ENCODE assay signal across 11 mouse cellular contexts in the genomic region with DNA sequence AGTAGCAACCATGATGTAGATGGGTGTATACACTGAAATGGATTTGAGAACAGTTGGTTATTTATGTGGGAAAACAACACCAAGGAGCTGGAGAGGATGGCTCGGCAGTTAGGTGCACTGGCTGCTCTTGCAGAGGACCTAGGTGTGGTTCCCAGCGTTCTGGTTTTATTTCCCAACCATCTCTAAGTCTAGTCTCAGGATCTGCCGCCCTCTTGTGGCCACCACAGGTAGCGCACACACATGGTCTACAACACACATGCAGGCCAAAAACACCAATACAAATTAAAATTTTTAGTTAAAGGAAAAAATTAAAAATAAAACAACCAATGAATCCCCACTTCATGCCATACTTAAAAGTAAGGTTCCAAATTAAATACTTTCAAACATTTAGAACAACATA. TPM values are rescaled to one million over a fixed set of nuclear protein-coding genes. Genes with fewer than 3 reads are reported as not detected.
DNase-seq lines count a peak whose midpoint lies in the region; ATAC-seq and TF ChIP-seq lines count a peak whose summit lies in the region.
"Had no signal": no experiment of that assay in that cellular context is flagged by ENCODE, and none has a peak within 500 bp of the region (broad histone marks: within the 10 kb centered on the region; RNA-seq: fewer than 3 reads in every experiment).

No protein-coding gene starts in this region.

- 77% methylated on average over 4 of the region's 4 CpGs for WGBS in liver, postnatal 0 days (ENCODE audit: insufficient replicate concordance)

- peak; percentile 42 for TF ChIP-seq RAD21 in CH12.LX (IDR thresholded peaks at IDR 0.05; ENCODE audit: low read depth, low read length)

- ATAC-seq in liver, postnatal 0 days = no peak
- no peak for ATAC-seq in monocyte, adult 5-6 weeks (replicated peaks; ENCODE audit: insufficient number of reproducible peaks, low FRiP score, low TSS enrichment, poor library complexity, severe bottlenecking)
- ATAC-seq: forebrain, embryonic 13.5 days; midbrain, embryonic 16.5 days had no signal

- no peaks in the 10 kb centered on the region for H3K27me3 ChIP-seq in CH12.LX (replicated peaks)
- no peaks in the 10 kb centered on the region for H3K27me3 ChIP-seq in liver, postnatal 0 days (ENCODE audit: insufficient read depth, low read length)
- H3K27me3 ChIP-seq: forebrain, embryonic 13.5 days; liver, embryonic 15.5 days; stomach, embryonic 15.5 days had no signal

- no peak overlapping the region for H3K27ac ChIP-seq in CH12.LX (ENCODE audit: insufficient read depth, low read depth)
- no peak overlapping the region for H3K27ac ChIP-seq in liver, postnatal 0 days (ENCODE audit: low read depth)
- H3K27ac ChIP-seq: forebrain, embryonic 13.5 days; liver, embryonic 15.5 days; stomach, embryonic 15.5 days had no signal

- in situ Hi-C loops in CH12.LX (cut with MboI; ENCODE audit: low pct_ligation_motif_present, low pct_unique_long_range_greater_than_20kb, low sequenced_read_pairs) = no loop called here

- dilution Hi-C loops in CH12.LX (cut with MboI; ENCODE audit: extremely low pct_ligation_motif_present, extremely low pct_unique_long_range_greater_than_20kb, low sequenced_read_pairs) = no loop called here

- H3K36me3 ChIP-seq in CH12.LX (replicated peaks in 1 of 2; ENCODE audit: control insufficient read depth in 1 of 2, insufficient read depth in 1 of 2, low read length in 1 of 2) = no peaks in the 10 kb centered on the region
- H3K36me3 ChIP-seq in liver, postnatal 0 days (replicated peaks; ENCODE audit: insufficient read depth, low read length) = no peaks in the 10 kb centered on the region
- H3K36me3 ChIP-seq: liver, embryonic 15.5 days; stomach, embryonic 15.5 days had no signal

- H3K9ac ChIP-seq in CH12.LX (ENCODE audit: insufficient read depth, low read depth) = no peak overlapping the region
- H3K9ac ChIP-seq in liver, postnatal 0 days (replicated peaks) = no peak overlapping the region
- H3K9ac ChIP-seq: forebrain, embryonic 13.5 days; liver, embryonic 15.5 days; stomach, embryonic 15.5 days had no signal

- H3K4me3 ChIP-seq in CH12.LX (replicated peaks in 1 of 3; ENCODE audit: low read depth in 2 of 3, low read length in 2 of 3, poor library complexity in 1 of 3) = no peak overlapping the region
- H3K4me3 ChIP-seq in liver, postnatal 0 days (ENCODE audit: low read depth, low read length) = no peak overlapping the region
- H3K4me3 ChIP-seq: forebrain, embryonic 13.5 days; liver, embryonic 15.5 days; stomach, embryonic 15.5 days had no signal

- H3K4me1 ChIP-seq in CH12.LX (ENCODE audit: control insufficient read depth in 1 of 2, insufficient read depth in 2 of 2) = peaks cover 4% of the 10 kb centered on the region in 2 experiments; a peak in 2 of 4 replicates
- H3K4me1 ChIP-seq in liver, postnatal 0 days (ENCODE audit: insufficient read depth) = no peaks in the 10 kb centered on the region
- H3K4me1 ChIP-seq: liver, embryonic 15.5 days; stomach, embryonic 15.5 days had no signal

- H3K4me2 ChIP-seq in CH12.LX (ENCODE audit: insufficient read depth, low read depth, poor library complexity, severe bottlenecking) = no peak overlapping the region
- no peak overlapping the region for H3K4me2 ChIP-seq in liver, postnatal 0 days (ENCODE audit: low read depth, low read length)
- H3K4me2 ChIP-seq: forebrain, embryonic 13.5 days; liver, embryonic 15.5 days; stomach, embryonic 15.5 days had no signal

- no peak for TF ChIP-seq POLR2A in CH12.LX (IDR thresholded peaks at IDR 0.05; ENCODE audit: low read depth, low read length)

- DNase-seq in kidney, postnatal 4 days = peak; percentile 19
- DNase-seq in kidney, adult 9 months = no peak
- DNase-seq in CH12.LX (ENCODE audit: extremely low read depth) (no peak), NIH3T3 (ENCODE audit: low read depth) (peak; percentile 5)
- peak; percentile 20 for DNase-seq in liver, postnatal 0 days
- no peak for DNase-seq in layer of hippocampus, postnatal 14 days (ENCODE audit: low spot score in 2 of 2)

- H3K79me2 ChIP-seq in CH12.LX (replicated peaks; ENCODE audit: control insufficient read depth, extremely low read depth, insufficient read depth, poor library complexity, severe bottlenecking) = no peaks in the 10 kb centered on the region

- no peak for TF ChIP-seq EP300 in CH12.LX (IDR thresholded peaks at IDR 0.05; ENCODE audit: low read length)
- no peak for TF ChIP-seq EP300 in liver, postnatal 0 days (IDR thresholded peaks at IDR 0.05; ENCODE audit: low read depth)

- peaks cover 7% of the 10 kb centered on the region for H3K9me3 ChIP-seq in CH12.LX (replicated peaks; ENCODE audit: low read length)
- H3K9me3 ChIP-seq in liver, postnatal 0 days (ENCODE audit: low read length) = 0 out of 2 replicates have a peak, but pooled peaks cover 3% of the 10 kb centered on the region
- H3K9me3 ChIP-seq: forebrain, embryonic 13.5 days; liver, embryonic 15.5 days; stomach, embryonic 15.5 days had no signal

- TF ChIP-seq CTCF in CH12.LX (conservative IDR thresholded peaks at IDR 0.05 in 1 of 2, IDR thresholded peaks at IDR 0.05 in 1 of 2; ENCODE audit: low read depth in 2 of 2, low read length in 2 of 2) = peak in 1 of 2 experiments; percentile 41; a peak in 2 of 4 replicates
- TF ChIP-seq CTCF in liver, postnatal 0 days (IDR thresholded peaks at IDR 0.05; ENCODE audit: low read depth) = peak; percentile 62

TF ChIP-seq in CH12.LX, 34 proteins besides CTCF, POLR2A, EP300 and RAD21:
- TF ChIP-seq BHLHE40 (IDR thresholded peaks at IDR 0.05; ENCODE audit: low read depth, low read length) = no peak
- peak; percentile 21; the same call in 1 of the 2 replicates for TF ChIP-seq SMC3 (IDR thresholded peaks at IDR 0.05; ENCODE audit: low read depth, low read length)

RNA-seq across cellular contexts. Expression of a gene that starts 27.0 kb away (rescaled TPM):
- total RNA-seq in CH12.LX (2012; rRNA removed) (6.2 and 6.9 TPM in 2 replicates), CH12.LX (2014; rRNA removed) (9.9 and 10.1 TPM in 2 replicates)
- polyA plus RNA-seq in CH12.LX (2012; ENCODE audit: insufficient read length, low read depth) = 9.9 and 10.2 TPM in 2 replicates
- 4.4 TPM in 2 replicates for polyA plus RNA-seq in liver, postnatal 0 days (2015; fragmentation: Nextera tagmentation; extraction: Ambion mirVana)
- total RNA-seq in layer of hippocampus, postnatal 14 days (2021) = 10 to 100 TPM; 69.9 to 70.3 TPM
- total RNA-seq in monocyte, adult 5-6 weeks (2017) = 17.8 to 20.7 TPM (median 20.6 TPM) in 3 replicates

Comparison
In these comparisons a context has a peak if more than half of its experiments do, and no peak if none do; other contexts are left out.
1. DNase-seq: peak in kidney, postnatal 4 days (2 of 2), NIH3T3 (single experiment) and liver, postnatal 0 days (single experiment); none in kidney, adult 9 months (single experiment), CH12.LX (single experiment) and layer of hippocampus, postnatal 14 days (0 of 2).